Mouse (Mus musculus): ENCODE measurements around the gene Gab2.

Gab2 gene

GRCm38 (mm10) chr7:97313364-97313995 is 232.1 kb downstream of the Gab2 start:
- DNase-seq (ENCODE audit: low read depth, low spot score): no peak

- DNase-seq (ENCODE audit: low read depth, low spot score): no peak
These were observed 233.3 kb downstream of the Gab2 start for GRCm38 (mm10) chr7:97314646-97315045.

DNA sequence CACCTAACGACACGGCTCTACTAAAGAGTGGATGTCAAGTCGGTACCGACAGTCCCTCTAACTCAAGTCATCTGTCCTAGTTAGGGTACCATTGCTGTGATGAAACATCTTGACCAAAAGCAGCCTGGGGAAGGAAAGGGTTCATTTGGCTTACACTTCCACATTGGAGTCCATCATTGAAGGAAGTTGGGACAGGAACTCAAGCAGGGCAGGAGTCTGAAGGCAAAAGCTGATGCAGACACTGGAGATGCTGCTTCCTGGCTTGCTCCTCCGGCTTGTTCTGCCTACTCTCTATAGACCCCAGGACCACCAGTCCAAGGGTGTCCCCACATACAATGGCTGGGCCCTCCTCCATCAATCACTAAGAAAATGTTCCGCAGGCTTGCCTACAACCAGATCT is 234.3 kb downstream of the Gab2 start:
- no peak for DNase-seq (ENCODE audit: low read depth, low spot score)

DNA sequence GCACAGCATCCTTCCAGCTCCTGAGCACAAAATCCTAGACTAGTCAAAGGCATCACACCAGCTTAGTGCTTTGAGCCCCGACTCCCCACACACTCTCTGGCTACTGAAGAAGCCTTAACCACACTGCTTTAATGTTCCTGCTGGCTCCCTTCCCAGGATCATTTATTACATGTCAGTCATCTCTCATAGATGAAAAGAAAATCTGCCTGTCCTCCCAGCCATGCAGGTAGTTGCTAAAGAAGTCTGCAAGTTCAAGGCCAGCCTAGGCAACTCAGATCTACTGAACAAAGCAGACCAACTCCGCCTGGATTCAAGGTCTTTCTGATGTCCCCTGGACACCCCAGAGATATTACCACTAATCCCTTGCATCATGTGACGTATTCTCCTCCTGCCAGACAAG is 236.3 kb downstream of the Gab2 start:
- no peak for DNase-seq (ENCODE audit: low read depth, low spot score)

GRCm38 (mm10) chr7:97324342-97324741 is 243.0 kb downstream of the Gab2 start:
- DNase-seq (ENCODE audit: low read depth, low spot score): no peak

- DNase-seq (ENCODE audit: low read depth, low spot score): peak; percentile 55
These were observed 244.0 kb downstream of the Gab2 start for GRCm38 (mm10) chr7:97325156-97325985.

DNA sequence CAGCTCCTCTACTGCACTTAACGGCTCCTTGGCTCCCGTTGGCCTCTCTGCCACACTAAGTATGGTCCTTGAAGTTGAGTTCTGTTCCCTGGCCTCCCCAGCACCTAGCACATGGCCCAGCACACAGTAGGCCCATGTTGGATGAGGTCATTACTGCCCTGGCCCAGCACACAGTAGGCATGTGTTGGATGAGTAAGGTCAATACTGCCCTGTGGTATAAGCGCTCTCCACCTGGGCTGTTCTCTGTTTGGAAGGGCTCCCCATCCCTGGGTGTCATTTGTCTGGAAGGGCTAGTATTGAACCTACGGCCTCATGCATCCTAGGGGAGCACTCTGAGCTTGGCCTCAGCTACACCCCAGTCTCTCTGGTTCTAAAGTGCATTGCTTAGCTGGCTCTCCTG is 246.0 kb downstream of the Gab2 start:
- DNase-seq (ENCODE audit: low read depth, low spot score): no peak

DNA sequence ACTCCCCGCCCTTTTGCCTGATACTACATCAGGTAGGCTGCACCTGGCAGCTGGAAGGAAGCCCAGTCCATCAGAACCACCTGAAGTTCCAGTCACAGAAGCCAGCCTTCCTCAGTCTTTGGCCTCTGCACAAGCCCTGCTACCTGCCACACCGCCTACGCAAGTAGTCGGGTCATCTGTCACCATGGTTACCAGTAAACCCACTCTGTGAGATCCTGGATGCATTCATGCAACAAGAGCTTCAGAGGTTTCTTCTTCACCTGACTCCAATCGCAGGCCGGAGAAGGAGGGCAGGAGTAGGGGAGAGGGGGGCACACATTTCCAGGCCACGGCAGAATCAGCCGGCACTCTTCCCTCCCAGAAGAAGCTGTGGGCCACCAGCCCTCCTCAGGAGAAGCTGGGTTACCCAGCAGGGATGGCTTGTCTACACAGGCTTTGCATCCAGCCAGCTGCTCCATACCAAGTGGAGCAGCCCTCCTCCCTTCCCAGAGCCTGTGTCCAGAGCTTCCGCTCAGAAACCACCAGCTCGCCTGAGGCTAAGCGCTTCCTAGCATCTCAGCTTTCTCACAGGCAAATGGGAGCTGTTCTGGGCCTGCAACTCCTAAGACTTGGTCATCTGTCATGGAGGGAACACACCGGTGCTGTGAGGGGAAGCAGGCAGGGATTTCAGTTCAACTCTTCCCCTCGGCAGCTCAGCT is 247.7 kb downstream of the Gab2 start:
- DNase-seq (ENCODE audit: low read depth, low spot score): peak; percentile 85

DNA sequence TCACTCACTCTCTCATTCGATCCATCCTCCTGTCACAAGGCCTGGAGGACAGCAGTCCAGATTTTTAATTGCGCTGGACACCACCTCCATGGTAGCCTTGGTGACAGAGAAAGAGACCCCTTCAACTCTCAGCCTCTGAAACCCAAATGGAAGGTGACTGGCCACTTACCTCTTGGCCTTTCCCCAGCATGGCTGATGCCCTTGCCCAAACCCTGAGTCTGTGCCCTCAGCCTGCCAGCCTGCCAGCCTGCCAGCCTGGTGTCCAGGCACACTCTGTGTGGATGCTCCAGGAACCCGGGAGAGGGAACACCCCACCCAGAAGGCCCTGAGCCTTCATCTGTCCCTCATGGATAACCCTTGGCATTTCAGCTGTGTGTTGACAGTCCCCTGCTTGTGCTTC is 248.3 kb downstream of the Gab2 start:
- DNase-seq (ENCODE audit: low read depth, low spot score): peak; percentile 53

DNA sequence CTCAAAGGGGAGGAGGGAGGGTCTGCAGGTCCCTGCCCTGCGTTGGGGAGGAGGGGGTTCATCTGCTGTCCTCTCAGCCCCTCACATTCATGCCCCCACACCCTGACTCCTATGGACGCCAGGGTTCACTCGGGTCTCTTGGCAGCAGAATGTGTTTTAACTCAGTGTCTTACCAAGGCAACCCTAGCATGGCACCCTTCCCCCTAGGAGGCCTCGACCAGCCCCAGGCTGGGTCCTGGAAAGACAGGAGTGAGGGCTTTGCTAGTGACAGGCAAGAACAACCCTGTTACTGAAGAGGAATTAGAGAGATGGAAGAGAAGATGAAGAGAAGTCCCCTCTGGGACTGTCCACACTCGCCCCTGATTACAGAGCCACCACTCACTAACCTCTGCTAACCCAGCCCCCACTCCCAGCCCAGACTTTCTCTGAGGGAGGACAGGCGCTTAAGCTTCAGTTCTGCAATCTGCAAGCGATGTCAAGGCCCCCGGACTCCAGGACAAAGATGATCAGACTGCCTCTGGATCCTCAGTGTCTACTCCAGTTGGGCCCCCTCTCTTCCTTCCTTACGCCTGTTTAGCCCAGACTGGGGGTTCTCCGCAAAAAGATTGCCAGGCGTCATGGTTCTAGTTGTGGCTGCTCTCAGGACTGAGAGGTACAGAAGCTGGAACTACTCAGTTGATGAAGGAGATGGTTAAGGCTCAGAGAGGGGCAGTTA is 249.7 kb downstream of the Gab2 start:
- no peak for DNase-seq (ENCODE audit: low read depth, low spot score)

DNA sequence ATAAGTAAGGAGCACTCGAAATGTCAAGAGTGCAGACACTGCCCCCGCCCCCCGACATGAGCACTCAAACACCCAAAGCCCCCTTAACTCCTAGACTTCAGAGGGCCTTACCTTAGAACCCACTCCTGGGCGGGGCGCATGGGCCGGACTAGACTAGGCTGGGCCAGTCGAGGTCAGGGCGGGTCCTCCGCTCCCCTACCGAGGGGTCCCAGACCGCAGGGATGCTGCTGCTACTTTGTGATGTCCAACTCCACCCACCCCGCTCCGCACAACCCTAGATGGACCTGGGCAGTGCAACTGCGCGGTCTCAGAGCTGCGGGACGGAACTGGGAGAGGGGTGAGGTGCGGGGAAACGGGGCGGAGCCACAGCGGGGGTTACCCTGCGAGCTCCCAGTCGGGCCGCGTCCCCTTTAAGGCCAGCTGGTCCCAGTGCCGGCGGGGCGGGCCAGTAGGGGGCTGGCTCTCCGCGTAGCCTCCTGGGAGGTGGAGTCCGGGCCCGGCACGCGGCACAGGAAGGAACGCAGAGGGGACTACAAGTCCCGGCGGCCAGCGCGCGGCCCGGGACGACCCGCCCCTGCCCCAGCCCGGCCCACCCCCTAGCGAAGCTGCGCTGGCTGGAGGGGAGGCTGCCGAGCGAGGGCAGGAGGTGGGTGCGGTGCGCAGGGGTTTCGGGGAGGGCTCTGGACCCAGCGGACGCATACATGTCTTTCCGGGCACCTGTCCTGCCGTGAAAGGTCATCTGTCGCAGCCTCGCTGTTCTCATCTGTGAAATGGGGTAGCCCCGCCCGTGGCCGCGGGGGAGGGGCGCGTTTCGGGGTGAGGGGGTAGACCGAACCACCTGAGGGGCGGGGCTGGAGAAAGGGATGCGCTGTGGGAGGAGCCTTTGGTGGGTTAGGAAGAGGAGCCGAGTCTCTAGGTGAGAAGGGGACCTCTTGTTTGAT is 250.6 kb downstream of the Gab2 start, which contains the start of the genes Usp35 and Kctd21:
Gene Usp35 (minus strand): TSS at position 295 of the 941 bp plus-strand sequence.
Gene Kctd21 (plus strand): TSS at position 602 of the 941 bp plus-strand sequence.
- DNase-seq (ENCODE audit: low read depth, low spot score): peak; percentile 98

GRCm38 (mm10) chr7:97332667-97333041 is 251.3 kb downstream of the Gab2 start:
- no peak for DNase-seq (ENCODE audit: low read depth, low spot score)

GRCm38 (mm10) chr7:97333113-97333898 is 251.9 kb downstream of the Gab2 start:
- no peak for DNase-seq (ENCODE audit: low read depth, low spot score)

DNA sequence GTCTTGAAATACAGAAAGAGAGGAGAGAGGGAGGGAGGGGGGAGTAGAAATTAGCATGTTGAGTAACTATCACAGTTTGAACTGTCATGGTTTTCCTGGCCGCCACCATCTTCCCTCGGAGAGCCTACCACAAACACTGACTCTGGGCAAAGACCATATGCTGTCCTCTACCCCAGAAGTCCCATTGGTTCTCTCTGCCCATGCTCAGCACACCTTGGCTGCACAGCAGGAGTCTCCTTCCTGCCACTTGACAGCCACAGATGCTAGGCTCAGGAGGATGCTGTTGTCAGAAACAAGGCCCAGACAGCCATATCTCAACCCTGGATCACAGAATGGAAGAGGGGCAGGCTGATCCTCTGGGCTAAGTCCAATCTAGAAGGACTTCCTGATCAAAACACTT is 253.0 kb downstream of the Gab2 start:
- DNase-seq (ENCODE audit: low read depth, low spot score): peak; percentile 87

DNA sequence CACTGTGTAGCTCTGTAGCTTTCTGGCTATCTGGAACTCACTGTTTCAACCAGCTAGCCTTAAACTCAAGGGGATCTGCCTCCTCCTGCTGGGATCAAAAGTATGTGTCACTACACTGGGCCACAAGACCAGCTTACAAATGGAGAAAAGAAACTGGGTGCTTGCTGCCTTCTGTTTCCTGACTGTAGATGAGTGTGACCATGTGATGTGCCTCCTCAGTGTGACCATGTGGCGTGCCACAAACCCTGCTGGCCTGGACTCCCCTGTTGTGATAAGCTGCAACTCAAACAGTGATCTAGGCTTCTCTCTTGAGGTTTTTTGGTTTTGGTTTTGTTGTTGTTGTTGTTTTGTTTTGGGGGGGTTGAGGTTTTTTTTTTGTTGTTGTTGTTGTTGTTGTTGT is 255.3 kb downstream of the Gab2 start:
- peak; percentile 75 for DNase-seq (ENCODE audit: low read depth, low spot score)

DNA sequence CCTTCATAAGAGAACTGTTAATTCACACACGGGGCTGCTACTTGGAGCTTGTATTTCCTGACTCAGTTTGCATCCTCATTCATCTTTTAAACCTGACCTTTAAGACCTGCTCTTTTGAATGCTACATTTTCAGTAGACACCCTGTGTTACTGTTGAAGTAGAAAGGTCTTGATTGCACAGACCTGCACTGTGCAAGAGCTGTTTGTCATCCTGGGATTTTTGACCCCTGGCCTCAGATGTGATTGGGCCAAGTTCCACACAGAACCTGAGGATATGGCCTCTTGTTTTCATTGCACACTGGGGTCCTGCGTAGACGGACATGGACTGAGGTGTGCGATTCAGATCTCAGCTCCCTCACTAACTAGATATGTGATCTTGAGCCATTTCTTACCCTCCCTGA is 257.2 kb downstream of the Gab2 start:
- no peak for DNase-seq (ENCODE audit: low read depth, low spot score)

DNA sequence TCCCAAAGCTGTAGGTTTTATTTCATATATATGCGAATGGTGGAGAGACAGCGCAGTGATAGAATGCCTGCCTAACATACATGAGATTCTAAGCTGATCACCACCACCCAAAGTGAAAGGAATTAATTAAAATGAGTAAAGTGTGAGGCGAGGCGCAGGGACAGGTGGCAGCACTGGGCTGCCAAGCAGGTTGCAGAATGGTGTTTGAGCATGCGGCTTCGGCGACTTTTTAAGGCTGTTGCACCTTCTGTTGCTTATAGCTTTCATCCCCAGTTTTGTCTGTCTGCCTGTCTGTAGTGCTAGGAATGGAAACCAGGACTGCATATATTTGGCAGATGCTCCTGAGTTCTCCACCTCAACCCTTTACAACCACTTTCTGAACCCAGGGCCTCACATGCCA is 258.2 kb downstream of the Gab2 start:
- peak; percentile 76 for DNase-seq (ENCODE audit: low read depth, low spot score)

DNA sequence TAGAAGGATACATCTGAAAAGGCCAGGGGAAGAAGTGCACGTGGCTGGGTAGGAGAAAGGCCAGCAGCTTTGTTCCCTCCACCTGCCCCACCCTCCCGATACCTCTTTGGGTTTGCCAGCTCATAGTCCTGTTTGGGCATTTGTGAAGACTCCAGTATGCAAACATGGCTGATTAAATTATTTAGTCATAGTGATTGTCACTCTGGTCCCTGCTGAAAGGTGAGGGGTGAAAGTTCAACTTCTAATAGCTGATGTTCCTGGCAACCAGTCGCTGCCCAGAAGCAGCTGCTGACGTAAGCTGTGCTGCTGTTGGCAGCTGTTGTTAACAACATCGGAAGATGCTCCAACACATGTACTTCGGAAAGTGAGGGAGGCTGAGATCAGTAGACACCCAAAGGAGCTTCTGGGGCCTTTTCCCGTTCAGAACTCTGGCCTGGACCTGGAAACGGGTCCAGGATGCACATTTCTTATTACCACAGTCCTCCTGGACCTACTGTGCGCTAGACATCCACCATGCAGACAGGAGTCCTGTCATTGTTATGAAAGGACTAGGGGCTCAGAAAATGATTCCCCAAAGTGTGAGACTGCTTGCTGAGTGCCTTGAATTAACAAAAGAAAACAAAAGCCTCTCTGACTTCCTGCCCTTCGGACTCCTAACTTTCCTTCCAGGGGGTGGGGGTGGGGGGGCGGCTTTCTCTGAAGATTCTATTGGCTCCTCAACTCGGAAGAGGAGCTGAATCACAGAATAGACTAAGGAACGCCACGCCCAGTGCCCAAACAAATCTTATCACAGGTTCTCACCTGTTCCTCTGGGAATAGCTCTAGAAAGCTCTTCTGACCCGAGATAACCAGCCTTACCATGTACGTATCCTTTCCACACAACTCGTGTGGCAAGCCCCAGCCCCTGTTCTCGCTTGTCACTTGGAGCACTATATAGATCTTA is 259.8 kb downstream of the Gab2 start:
- no peak for DNase-seq (ENCODE audit: low read depth, low spot score)

DNA sequence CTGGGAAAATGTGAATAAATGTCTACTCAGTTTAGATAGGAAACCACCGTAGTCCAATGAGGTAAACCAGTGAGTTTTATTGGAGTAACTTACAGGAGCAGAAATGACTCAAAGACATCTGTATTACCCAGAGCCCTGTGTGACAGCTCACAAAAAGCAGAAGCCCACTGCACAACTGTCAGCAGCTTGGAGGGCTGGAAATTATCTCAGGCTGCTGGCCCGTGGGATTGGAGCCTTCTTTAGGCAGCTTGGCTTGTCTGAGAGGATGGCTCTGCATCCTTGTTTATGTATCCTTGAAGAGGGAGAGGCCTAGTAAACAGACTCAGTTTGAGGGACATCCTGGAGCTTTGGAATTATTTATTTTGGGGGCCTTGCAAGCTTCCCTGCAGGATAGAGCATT is 261.6 kb downstream of the Gab2 start:
- DNase-seq (ENCODE audit: low read depth, low spot score): no peak

All from brain, adult 2 months (tissue).